Mouse (Mus musculus) spleen, postnatal 36 days (tissue): ENCODE data around the gene Cd69.

Source experiments
- DNase-seq, 2 experiments: peaks; one replicate each; pipeline ENCODE4 v3.0.0; 2022; ENCODE audit warnings: low spot score in 2 of 2, mixed read lengths in 1 of 2

Cd69 gene

DNA sequence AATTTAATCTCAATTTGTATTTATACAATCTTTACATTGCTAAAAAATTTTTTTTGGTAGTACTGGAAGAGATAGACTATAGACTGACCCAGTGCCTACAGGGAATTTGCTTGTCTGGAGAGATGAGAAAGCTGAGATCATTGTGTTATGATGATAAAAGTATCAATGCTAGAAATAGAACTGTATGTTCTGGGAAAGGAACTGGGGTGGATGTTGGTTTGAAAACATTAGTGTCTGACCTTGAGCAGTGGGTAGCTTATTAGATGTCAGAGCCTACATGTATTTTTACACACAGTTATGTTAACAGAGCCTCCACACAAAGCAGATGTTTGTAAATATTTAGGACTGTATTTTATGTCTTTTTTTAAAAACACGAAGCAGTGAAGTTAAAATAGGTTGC, 51.1 kb downstream of the Cd69 start:
- DNase-seq, result no peak

DNA sequence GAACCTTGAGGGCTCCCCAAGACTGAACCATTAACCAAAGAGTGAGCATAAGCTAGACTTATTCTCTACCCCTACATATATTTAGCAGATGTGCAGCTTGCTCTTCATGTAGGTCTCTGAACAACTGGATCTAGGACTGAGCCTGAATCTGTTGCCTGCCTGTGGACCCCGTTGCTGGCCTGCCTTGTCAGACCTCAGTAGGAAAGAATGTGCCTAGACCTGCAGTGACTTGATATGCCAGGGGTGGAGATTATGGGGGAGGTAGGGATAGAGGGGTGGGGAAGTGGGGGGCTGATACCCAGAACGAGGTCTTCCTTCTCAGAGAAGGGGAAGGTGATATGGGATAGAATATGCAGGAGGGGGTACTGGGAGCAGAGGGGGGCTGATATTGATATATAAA, 51.6 kb downstream of the Cd69 start:
- DNase-seq, result no peak

DNA sequence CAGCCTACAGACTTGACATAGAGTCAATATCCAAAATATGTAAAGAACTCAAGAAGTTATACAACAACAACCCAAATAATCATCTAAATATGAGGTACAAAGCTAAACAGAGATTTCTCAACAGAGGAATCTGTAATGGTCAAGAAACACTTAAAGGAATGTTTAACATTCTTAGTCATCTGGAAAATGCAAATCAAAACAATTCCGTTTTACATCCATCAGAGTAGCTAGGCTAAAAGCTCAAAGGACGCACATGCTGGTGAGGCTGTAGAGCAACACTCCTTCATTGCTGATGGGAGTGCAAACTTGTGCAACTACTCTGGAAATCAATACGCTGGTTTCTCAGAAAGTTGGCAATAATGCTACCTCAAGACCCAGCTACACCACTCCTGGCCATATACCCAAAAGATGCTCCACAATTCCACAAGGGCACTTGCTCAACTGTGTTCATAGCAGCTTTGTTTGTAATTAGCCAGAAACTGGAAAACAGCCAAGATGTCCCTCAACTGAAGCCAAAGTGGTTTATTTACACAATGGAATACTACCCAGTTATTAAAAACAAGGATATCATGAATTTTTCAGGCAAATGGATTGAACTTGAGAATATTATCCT, 52.9 kb downstream of the Cd69 start:
- no peak for DNase-seq

DNA sequence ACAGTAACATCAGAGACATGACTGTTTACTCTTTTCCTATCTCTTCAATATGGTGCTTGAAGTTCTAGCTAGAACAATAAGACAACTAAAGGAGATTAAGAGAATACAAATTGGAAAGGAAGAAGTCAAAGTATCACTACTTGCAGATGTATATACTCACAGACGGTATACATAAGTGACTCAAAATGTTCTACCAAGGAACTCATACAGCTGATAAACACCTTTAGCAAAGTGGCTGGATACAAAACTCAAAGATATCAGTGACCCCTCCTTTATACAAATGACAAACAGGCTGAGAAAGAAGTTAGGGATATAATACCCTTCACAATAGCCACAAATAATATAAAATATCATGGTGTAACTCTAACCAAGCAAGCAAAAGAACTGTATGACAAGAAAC, 54.2 kb downstream of the Cd69 start:
- no peak for DNase-seq

DNA sequence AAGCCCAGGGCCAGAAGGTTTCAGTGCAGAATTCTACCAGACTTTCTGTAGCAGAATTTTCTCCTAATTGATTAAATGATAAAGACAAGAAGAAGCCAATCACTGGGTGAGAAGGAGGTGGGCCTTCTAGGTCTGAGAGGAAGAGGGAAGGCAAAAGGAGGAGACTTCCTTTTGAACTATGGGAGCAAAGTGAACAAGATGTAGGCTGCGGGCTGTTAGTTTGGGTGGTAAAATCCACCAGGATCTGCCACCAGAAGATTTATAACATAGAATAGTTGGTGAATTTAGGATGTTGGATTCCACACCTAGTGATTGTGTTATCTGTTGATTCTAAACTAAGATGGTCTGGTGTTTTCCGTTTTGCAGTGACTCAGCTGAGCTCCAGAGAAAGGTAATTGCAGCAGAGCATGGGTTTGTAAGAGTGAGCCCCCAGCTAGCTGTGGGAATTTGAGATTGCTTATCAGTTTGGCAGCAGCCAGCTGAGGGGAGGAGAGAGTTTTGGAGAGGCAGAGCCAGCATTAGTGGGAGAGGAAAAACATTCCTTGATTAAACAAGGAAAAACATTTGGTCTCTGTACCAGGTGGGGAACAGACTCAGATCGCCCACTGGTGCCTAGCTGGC, 55.2 kb downstream of the Cd69 start:
- no peak for DNase-seq

DNA sequence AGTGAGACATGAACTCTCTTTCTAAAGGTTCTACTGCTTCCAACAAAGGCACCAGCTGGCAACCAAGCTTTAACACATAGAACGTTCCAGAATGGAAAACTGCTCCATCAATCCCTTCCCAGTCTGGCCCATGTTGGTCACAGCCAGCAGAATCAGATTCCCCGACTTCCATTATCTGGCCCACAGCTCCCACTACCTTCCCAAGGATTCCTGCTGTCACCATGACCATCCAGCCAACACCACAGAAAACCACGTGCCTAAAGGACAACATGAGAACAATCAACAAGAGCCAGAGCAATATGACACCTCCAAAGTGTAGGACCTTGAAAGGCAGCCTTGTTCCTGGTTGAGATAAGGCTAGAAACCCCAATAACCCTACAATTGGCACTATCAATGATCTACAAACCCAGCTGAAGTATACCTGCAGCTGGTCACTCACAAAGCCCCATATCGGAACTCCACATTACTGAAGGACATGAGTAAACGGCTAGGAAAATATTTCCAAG, 57.0 kb downstream of the Cd69 start:
- no peak for DNase-seq
